Mouse (Mus musculus) midbrain, embryonic 12.5 days (tissue): ENCODE measurements around the gene Tmem40. TPM values are rescaled to one million over a fixed set of nuclear protein-coding genes. Genes with fewer than 3 reads are reported as not detected.

Experiments
- microRNA-seq: library from miRNA; unstranded; fragments of <30 nt; microRNA quantifications from one replicate; pipeline ENCODE4, GENCODE M21; 2017
- polyA plus RNA-seq: library from polyadenylated mRNA; unstranded; fragments of >200 nt; fragmentation: Nextera tagmentation; extraction: Ambion mirVana; gene quantifications from 2 replicates; pipeline ENCODE4 v1.2.1, GENCODE M21; 2016

Tmem40 gene
- polyA plus RNA-seq, 1 experiment from 2014 or later: 1.3 TPM

Small RNA genes within 50 kb of the gene (microRNA-seq; reads per million reads assigned to microRNA genes)
- 0.70 reads per million for gene Mir7660

Other genes starting within 250 kb of the Tmem40 start
- 29.9 and 30.5 TPM in 2 replicates for gene Tsen2, start 217.7 kb downstream of the Tmem40 start, polyA plus RNA-seq
- 0.34 and 0.50 TPM in 2 replicates for gene Mkrn2os, start 169.8 kb downstream of the Tmem40 start, polyA plus RNA-seq
- gene Mkrn2, start 160.5 kb downstream of the Tmem40 start, polyA plus RNA-seq: 26.9 and 27.2 TPM in 2 replicates
- 157 and 168 TPM in 2 replicates for gene Raf1, start 85.8 kb downstream of the Tmem40 start, polyA plus RNA-seq
- gene Cand2, start 12.1 kb upstream of the Tmem40 start, polyA plus RNA-seq: 37.1 and 40.0 TPM in 2 replicates
- gene Rpl32, start 46.3 kb upstream of the Tmem40 start, polyA plus RNA-seq: 1,622 and 1,683 TPM in 2 replicates
- 2.1 TPM in 2 replicates for gene Efcab12, start 76.0 kb upstream of the Tmem40 start, polyA plus RNA-seq
- gene Mbd4, start 91.0 kb upstream of the Tmem40 start, polyA plus RNA-seq: 23.2 and 24.4 TPM in 2 replicates
- 27.7 and 28.9 TPM in 2 replicates for gene Ift122, start 91.1 kb upstream of the Tmem40 start, polyA plus RNA-seq
- gene Rho, start 169.3 kb upstream of the Tmem40 start, polyA plus RNA-seq: 0.33 TPM in 1 of 2 replicates, not detected in the other
- not detected in 2 replicates for gene H1foo, start 182.5 kb upstream of the Tmem40 start, polyA plus RNA-seq
- 15.1 and 15.9 TPM in 2 replicates for gene Plxnd1, start 232.6 kb upstream of the Tmem40 start, polyA plus RNA-seq